Mouse (Mus musculus) kidney, embryonic 14.5 days (tissue): Measurements from ENCODE around the gene Skp2. TPM values are rescaled to one million over a fixed set of nuclear protein-coding genes. Genes with fewer than 3 reads are reported as not detected.

Experiments used
- ATAC-seq: fragments of 200-750 bp; cut with Nextera tagmentation; 2 replicates; pipeline ENCODE4 v1.8.0; 2017; ENCODE audit warnings: moderate number of reproducible peaks, mild to moderate bottlenecking, moderate TSS enrichment, moderate library complexity; ENCODE audit not compliant: low FRiP score, low TSS enrichment
- H3K27ac ChIP-seq: fragments of 300-500 bp; sonication (generic); 2 replicates; pipeline ENCODE4 v1.5.1; 2014; ENCODE audit warnings: low read depth, mild to moderate bottlenecking, low read length, moderate library complexity, mixed read lengths
- H3K27me3 ChIP-seq: fragments of 300-500 bp; sonication (generic); 2 replicates; pipeline ENCODE4 v1.6.1; 2014; ENCODE audit warnings: mild to moderate bottlenecking, low read length; ENCODE audit not compliant: control insufficient read depth, insufficient read depth
- H3K36me3 ChIP-seq: fragments of 300-500 bp; sonication (generic); 2 replicates; pipeline ENCODE4 v1.6.1; 2014; ENCODE audit warnings: low read length, mixed read lengths; ENCODE audit not compliant: control insufficient read depth, insufficient read depth
- H3K4me1 ChIP-seq: fragments of 300-500 bp; sonication (generic); 2 replicates; pipeline ENCODE4 v1.6.1; 2014; ENCODE audit warnings: low read length, mixed read lengths; ENCODE audit not compliant: control insufficient read depth, insufficient read depth
- H3K4me2 ChIP-seq: fragments of 300-500 bp; sonication (generic); replicated peaks from 2 replicates; pipeline ENCODE4 v1.6.1; 2014; ENCODE audit warnings: low read depth, mild to moderate bottlenecking, low read length
- H3K4me3 ChIP-seq: fragments of 300-500 bp; sonication (generic); 2 replicates; pipeline ENCODE4 v1.5.1; 2014; ENCODE audit warnings: mild to moderate bottlenecking, low read length
- H3K9ac ChIP-seq: fragments of 300-500 bp; sonication (generic); 2 replicates; pipeline ENCODE4 v1.6.1; 2014; ENCODE audit warnings: low read depth, mild to moderate bottlenecking, low read length, moderate library complexity
- H3K9me3 ChIP-seq: fragments of 300-500 bp; sonication (generic); 2 replicates; pipeline ENCODE4 v1.6.1; 2016; ENCODE audit warnings: low read length; ENCODE audit not compliant: control insufficient read depth
- WGBS: fragments of 180-500 bp; shearing (Covaris S2); extraction: QIAGEN DNeasy Blood & Tissue Kit; methylation state at CpG from one replicate; pipeline ENCODE4 v1.1.7; 2014; 5-methylcytosine and 5-hydroxymethylcytosine counted together
- polyA plus RNA-seq: library from polyadenylated mRNA; unstranded; fragments of >200 nt; fragmentation: Nextera tagmentation; extraction: Ambion mirVana; gene quantifications from 2 replicates; pipeline ENCODE4 v1.2.1, GENCODE M21; 2014

The Skp2 gene
- polyA plus RNA-seq, 1 experiment from 2014 or later: 104 TPM

DNA sequence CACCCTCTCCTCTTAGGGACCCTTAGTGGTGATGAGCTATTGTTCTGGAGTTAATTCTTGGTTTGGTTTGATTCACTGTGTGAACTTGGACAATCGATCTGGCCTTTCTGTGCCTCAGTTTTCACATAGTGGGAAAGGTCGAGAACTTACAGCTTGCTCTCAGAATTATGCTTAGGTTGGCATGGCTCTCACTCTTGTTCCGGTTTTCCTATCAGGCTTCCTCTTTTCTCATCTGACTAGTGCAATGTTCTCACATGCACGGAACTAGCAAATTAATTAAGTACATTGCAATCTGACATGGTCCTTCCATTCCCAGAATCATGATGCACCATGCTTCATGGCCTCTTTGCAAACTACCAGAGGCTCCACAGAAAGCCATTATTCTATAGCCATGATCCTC lies 32.2 kb downstream of the Skp2 start:
- Histone ChIP-seq H3K4me1 (no peaks in the 10 kb centered on the region), H3K4me3 (no peak overlapping the region), H3K9me3 (no peaks in the 10 kb centered on the region), H3K36me3 (peaks cover 88% of the 10 kb centered on the region), H3K4me2 (no peak overlapping the region), H3K27me3 (no peaks in the 10 kb centered on the region), H3K9ac (no peak overlapping the region), H3K27ac (no peak overlapping the region)
- WGBS: 86% methylated on average over 4 of the region's 4 CpGs
- no peak for ATAC-seq

DNA sequence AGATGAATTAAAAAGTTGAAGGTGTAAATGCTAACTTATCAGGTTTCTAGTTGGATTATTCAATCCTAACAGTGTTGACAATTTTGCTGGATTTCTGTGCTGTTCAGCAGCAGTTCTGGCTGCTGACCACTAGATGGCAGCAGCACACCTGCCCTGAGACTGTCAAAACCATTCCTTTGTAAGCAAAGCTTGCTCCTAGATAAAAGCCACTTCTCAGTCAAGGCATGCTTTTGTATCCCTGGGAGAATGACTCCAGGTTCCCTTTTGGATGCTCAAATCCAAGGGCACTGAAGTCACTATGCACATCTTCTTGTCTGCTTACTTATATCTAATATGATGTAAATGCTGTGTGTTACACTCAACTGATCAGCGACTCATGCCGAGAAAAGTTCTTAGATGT lies 35.1 kb downstream of the Skp2 start:
- Histone ChIP-seq H3K9me3 (no peaks in the 10 kb centered on the region), H3K36me3 (peaks cover 88% of the 10 kb centered on the region)
- ATAC-seq: peak; percentile 55; the same call in 1 of the 2 replicates

DNA sequence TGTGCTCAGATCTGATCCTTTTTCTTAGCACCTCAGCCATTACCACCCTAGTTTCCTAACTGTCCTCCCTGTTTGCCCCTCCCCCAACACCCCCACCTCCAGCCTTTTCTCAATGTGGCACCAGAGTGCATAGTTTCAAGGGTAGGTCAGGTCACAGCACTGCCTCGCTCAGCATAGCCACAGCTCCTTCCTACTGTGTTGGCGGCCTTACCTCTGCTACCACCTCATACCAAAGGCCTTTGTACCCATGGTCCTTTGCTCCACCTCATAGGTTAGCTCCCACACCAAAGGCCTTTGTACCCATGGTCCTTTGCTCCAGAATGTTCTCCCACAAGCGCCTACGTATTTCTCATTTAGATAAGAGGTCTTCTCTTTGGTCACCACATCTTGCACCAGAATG lies 36.4 kb downstream of the Skp2 start:
- no peaks in the 10 kb centered on the region for H3K9me3 ChIP-seq
- no peak overlapping the region for H3K9ac ChIP-seq
- no peak overlapping the region for H3K27ac ChIP-seq
- peaks cover 87% of the 10 kb centered on the region for H3K36me3 ChIP-seq
- H3K27me3 ChIP-seq: no peaks in the 10 kb centered on the region
- H3K4me3 ChIP-seq: no peak overlapping the region
- ATAC-seq: no peak
- no peaks in the 10 kb centered on the region for H3K4me1 ChIP-seq
- WGBS: 90% methylated on average over 4 of the region's 4 CpGs
- no peak overlapping the region for H3K4me2 ChIP-seq

More for the DNA sequence above, 35.1 kb downstream of the Skp2 start:
- Histone ChIP-seq H3K4me1 (no peaks in the 10 kb centered on the region), H3K9ac (no peak overlapping the region), H3K4me3 (no peak overlapping the region), H3K27me3 (no peaks in the 10 kb centered on the region), H3K4me2 (no peak overlapping the region), H3K27ac (no peak overlapping the region)
- WGBS: 90% methylated on average over 2 of the region's 2 CpGs

DNA sequence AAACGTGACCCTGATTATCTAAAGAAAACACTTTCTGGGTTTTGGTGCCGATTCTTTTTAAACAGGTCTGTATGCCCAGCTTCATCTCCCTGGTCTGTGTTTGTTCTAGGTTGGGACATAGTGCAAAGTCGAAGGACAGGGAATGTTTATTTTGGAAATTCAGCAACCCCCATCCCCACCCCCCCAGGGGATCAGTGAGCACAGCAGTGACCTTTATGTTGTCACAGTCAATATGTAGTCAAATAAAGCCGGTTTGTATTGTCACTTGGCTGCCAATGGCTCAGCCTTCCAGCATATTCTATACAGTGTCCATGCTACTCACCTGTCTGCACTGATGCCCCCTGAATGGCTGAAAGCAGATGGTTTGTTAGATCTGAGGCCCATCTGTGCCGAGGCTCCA lies 40.6 kb downstream of the Skp2 start:
- WGBS: 61% methylated on average over 5 of the region's 5 CpGs
- H3K4me3 ChIP-seq: no peak overlapping the region
- no peak for ATAC-seq
- no peak overlapping the region for H3K9ac ChIP-seq
- H3K9me3 ChIP-seq: no peaks in the 10 kb centered on the region
- H3K36me3 ChIP-seq: peaks cover 83% of the 10 kb centered on the region
- no peak overlapping the region for H3K4me2 ChIP-seq
- H3K4me1 ChIP-seq: no peaks in the 10 kb centered on the region
- no peak overlapping the region for H3K27ac ChIP-seq
- no peaks in the 10 kb centered on the region for H3K27me3 ChIP-seq

DNA sequence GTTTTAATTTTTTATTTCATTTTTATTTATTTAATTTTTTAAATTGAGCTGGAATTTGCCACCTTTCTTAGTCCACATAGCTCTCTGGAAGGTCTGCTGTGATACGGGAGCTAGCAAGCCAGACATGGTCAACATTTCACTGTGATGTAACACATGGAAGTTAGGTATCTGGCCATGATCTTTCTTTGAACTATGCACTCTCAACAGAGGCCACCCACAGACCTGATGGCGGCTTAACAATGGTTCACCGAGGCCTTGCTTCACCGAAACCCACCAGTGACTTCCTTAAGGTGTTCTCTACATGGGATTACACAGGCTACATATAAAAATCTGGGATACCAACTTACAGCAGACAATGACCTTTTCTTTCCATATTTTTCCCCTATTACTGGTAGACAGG lies 41.1 kb downstream of the Skp2 start:
- no peaks in the 10 kb centered on the region for H3K27me3 ChIP-seq
- H3K9me3 ChIP-seq: no peaks in the 10 kb centered on the region
- 86% methylated on average over 4 of the region's 4 CpGs for WGBS
- H3K4me1 ChIP-seq: no peaks in the 10 kb centered on the region
- no peak overlapping the region for H3K4me3 ChIP-seq
- no peak overlapping the region for H3K9ac ChIP-seq
- no peak overlapping the region for H3K27ac ChIP-seq
- H3K4me2 ChIP-seq: no peak overlapping the region
- peaks cover 79% of the 10 kb centered on the region for H3K36me3 ChIP-seq
- ATAC-seq: no peak

DNA sequence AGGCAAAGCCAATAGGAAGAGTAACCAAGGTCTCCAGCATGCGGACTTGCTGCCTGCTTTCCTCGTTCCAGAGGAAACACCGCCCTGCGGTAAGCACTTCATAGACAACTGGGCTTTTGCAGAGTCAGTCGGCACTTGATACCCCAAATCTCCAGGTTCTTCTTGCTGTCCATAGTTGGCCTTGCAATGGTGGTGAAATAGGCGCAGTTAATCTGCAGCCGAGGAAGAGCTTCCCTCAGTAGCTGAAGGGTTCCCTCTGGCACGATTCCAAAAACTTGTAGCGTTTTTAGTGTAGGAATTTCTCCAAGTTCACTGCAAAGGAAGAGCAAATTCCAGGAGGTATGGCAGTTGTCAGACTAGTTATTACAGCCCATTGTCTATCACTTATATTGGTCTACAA lies 41.7 kb downstream of the Skp2 start:
- Histone ChIP-seq H3K4me3 (no peak overlapping the region), H3K9ac (no peak overlapping the region), H3K27me3 (no peaks in the 10 kb centered on the region), H3K9me3 (no peaks in the 10 kb centered on the region), H3K4me2 (no peak overlapping the region), H3K4me1 (no peaks in the 10 kb centered on the region), H3K36me3 (peaks cover 78% of the 10 kb centered on the region), H3K27ac (no peak overlapping the region)
- 82% methylated on average over 9 of the region's 9 CpGs for WGBS
- no peak for ATAC-seq

DNA sequence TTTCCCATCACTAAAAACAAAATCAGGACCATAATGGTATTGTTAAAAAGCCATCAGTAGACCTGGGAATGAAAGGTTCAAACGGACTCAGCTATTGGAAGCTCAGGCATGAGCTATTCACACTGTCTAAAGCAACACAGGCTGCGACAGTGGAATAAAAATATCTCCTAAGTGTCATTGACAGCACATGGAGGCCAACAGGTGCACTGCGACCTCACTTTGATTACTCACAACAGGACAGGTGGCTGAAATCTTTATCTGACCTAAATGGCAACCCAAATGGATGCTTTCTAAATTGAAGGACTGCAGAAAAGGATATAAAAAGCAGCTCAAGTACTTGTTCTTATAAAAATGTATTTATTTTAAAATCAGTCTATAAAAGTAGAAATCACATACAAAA lies 43.6 kb downstream of the Skp2 start:
- Histone ChIP-seq H3K4me3 (no peak overlapping the region), H3K4me1 (no peaks in the 10 kb centered on the region), H3K27me3 (no peaks in the 10 kb centered on the region), H3K27ac (no peak overlapping the region), H3K36me3 (peaks cover 70% of the 10 kb centered on the region), H3K9me3 (no peaks in the 10 kb centered on the region), H3K9ac (no peak overlapping the region), H3K4me2 (no peak overlapping the region)
- 88% methylated on average over 3 of the region's 3 CpGs for WGBS
- no peak for ATAC-seq

DNA sequence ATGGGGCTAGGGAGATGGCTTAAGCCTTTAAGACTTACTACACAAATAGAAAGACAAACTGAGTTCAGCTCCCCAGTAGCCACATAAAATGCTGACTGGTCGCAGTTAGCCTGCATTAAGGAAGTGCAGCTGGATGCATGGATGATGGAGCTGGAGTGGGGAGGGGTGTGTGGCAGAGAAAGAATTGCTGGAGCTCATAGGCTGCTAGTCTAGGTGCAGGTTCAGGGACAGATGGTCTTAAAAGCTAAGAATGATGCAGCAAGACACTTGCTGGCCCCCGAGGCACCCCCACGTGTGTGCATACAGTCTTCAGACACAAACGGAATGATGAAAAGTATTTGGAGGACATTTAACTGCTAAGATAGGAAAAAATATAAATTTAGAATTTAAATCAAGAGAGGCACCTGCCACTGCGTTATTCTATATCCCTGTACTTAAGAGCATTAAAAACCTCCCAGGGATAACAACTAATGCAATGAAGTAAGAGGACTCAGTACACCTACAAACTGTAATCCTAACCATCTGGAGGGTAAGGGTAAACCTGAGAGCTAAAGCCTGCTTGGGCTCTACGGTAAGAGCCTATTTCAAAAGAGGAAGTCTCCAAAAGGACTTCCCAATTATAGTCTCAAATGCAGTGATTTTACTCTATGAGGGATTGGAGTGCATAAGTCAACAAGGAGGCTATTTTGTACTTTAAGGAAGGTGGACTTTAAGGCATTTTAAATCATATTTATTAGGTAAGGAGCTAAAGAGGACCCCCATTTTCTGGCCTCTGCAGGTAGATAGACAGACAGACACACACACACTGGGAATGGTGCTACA lies 44.5 kb downstream of the Skp2 start:
- no peaks in the 10 kb centered on the region for H3K4me1 ChIP-seq
- no peaks in the 10 kb centered on the region for H3K27me3 ChIP-seq
- H3K4me3 ChIP-seq: no peak overlapping the region
- no peak overlapping the region for H3K27ac ChIP-seq
- 86% methylated on average over 6 of the region's 6 CpGs for WGBS
- no peak overlapping the region for H3K9ac ChIP-seq
- H3K4me2 ChIP-seq: no peak overlapping the region
- no peak for ATAC-seq
- H3K36me3 ChIP-seq: peaks cover 62% of the 10 kb centered on the region
- no peaks in the 10 kb centered on the region for H3K9me3 ChIP-seq

DNA sequence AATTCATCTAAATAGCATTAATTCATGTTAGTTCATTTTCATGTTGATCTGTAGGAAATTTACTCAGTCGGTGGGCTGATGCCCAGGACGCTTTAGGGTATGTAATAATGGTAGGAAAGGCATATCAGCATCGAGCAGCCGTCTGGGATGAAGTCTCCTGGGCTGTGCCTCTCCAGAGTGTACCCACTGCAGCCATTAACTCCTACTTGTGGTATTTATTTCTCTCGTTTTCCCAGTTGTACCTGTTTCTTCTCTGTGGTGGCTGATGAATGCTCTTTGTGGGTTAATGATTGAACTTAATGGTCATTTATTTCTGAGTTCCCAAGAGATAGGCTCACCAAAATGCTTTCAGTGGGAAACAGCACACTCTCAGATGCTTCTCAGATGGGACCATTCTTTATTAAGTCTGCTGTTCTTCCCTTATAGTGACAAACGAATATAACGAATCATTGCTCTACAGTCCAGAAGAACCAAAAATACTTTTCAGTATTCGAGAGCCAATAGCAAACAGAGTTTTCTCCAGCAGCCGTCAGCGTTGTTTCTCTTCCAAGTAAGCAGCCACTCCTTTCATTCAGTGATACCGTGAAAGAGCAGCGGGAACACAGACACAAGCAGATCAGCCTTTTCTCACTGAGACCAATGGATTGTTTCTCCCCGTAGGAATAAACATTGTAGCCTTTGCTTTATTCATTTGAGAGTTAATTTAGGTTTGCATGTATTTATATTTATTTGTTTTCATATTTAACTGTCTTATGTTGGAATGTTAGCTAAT lies 48.7 kb downstream of the Skp2 start:
- 79% methylated on average over 13 of the region's 13 CpGs for WGBS
- Histone ChIP-seq H3K9me3 (no peaks in the 10 kb centered on the region), H3K27me3 (no peaks in the 10 kb centered on the region), H3K27ac (no peak overlapping the region), H3K4me1 (no peaks in the 10 kb centered on the region), H3K9ac (no peak overlapping the region), H3K4me2 (no peak overlapping the region), H3K4me3 (no peak overlapping the region), H3K36me3 (peaks cover 54% of the 10 kb centered on the region; the same call in 1 of the 2 replicates)
- no peak for ATAC-seq
